Mouse (Mus musculus) testis, adult 2 months (tissue): ENCODE measurements around the gene Zfp820. TPM values are rescaled to one million over a fixed set of nuclear protein-coding genes. Genes with fewer than 3 reads are reported as not detected.
"Not testable (repeated sequence)": the region's sequence is repeated elsewhere in the genome, so short reads cannot be mapped to it uniquely, and the experiment has no call there.

ENCODE experiments used
- H3K27ac ChIP-seq: fragments of 200-500 bp; 2 replicates; pipeline ENCODE4 v1.5.1; 2012; ENCODE audit warnings: low read depth, low read length; ENCODE audit not compliant: control insufficient read depth, insufficient read depth
- H3K27me3 ChIP-seq: fragments of 200-500 bp; 2 replicates; pipeline ENCODE4 v1.6.1; 2012; ENCODE audit warnings: mild to moderate bottlenecking, low read length, moderate library complexity; ENCODE audit not compliant: control insufficient read depth, insufficient read depth
- H3K36me3 ChIP-seq: fragments of 200-500 bp; 2 replicates; pipeline ENCODE4 v1.6.1; 2012; ENCODE audit warnings: mild to moderate bottlenecking, low read length; ENCODE audit not compliant: control insufficient read depth, insufficient read depth
- H3K4me1 ChIP-seq: fragments of 200-500 bp; 2 replicates; pipeline ENCODE4 v1.6.1; 2012; ENCODE audit warnings: low read length; ENCODE audit not compliant: control insufficient read depth, insufficient read depth
- H3K4me3 ChIP-seq: fragments of 200-500 bp; 2 replicates; pipeline ENCODE4 v1.5.1; 2012; ENCODE audit warnings: low read depth, mild to moderate bottlenecking, low read length, moderate library complexity, mixed read lengths; ENCODE audit not compliant: control insufficient read depth
- CTCF ChIP-seq: fragments of 200-500 bp; IDR thresholded peaks from 2 replicates; pipeline ENCODE4 v1.5.1; 2012; ENCODE audit warnings: low read depth, mild to moderate bottlenecking, inconsistent platforms, low read length, moderate library complexity; ENCODE audit not compliant: control insufficient read depth, insufficient read depth, insufficient replicate concordance
- POLR2A ChIP-seq: fragments of 200-500 bp; IDR thresholded peaks from 2 replicates; pipeline ENCODE4 v1.6.1; 2012; ENCODE audit warnings: low read depth, mild to moderate bottlenecking, inconsistent platforms, low read length, moderate library complexity; ENCODE audit not compliant: control insufficient read depth
- polyA plus RNA-seq: library from polyadenylated mRNA; depleted of rRNA; stranded (reverse); fragments of >200 nt; gene quantifications from 2 replicates; pipeline ENCODE4 v1.2.3, GENCODE M21; 2012; rRNA removed

Zfp820 gene
- 0.05 and 0.06 TPM in 2 replicates for polyA plus RNA-seq

DNA sequence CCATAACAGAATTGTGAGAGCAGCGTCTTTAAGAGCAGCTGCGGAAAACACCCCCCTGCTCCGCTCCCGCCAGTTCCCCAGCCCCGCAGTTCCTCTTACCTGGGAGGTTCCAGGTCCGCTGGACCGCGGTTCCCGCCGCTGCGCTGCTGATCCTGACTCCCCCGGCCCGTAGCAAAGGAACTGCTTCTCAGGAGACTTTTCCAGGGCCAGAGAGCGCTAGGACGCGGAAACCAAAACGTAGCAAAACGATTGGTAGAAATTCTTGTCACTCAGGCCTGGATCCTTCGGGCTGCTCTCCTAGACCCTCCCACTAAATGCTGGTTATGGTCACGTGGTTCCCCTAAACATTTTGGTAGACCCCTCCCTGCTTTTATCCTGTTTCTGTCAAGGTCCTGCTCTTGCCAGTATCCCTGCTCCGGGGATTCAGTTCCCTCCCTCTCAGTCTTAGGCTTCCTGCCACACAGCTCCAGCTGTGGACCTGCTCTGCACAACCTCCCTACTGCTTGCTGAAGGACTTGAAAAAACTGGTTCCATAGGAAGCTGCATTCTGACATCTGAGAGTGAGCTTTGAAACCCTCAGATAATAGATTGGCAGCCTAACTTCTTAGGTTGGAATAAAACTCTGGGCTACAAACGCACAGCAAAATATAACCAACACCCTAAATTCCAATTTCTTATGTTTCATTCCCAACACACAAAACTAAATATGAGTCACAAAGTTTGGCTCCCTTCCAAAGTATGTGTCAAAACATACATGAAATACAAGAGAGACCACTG is at the start of gene Zfp820:
Gene Zfp820 (minus strand): TSS at position 228 of the 777 bp plus-strand sequence.
- no peaks in the 10 kb centered on the region for H3K4me1 ChIP-seq
- TF ChIP-seq CTCF (no peak), POLR2A (no peak)
- H3K27me3 ChIP-seq, result no peaks in the 10 kb centered on the region
- no peaks in the 10 kb centered on the region for H3K36me3 ChIP-seq
- peak within 1 kb of the TSS; percentile 85 for H3K4me3 ChIP-seq
- H3K27ac ChIP-seq, result no peak within 1 kb of the TSS

DNA sequence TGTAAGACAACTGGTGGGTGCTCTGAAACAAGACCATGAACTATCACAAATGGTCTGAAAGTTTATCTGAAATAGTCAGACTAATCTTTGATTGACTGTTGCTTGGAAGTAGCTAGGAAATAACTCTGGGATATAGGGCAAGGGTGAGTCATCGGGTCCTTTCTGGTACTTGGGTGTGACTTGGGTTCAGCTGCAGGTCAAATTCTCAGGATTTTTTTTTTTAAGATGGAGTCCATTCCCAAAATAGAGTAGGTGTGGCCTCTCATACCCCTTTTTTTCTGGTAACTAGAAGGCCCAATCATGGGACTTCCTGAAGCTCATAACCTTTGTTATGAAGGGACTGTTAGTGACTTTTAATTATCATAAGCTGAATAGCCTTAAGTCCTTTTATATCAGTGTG is 25.7 kb upstream of the Zfp820 start:
- no peak for TF ChIP-seq POLR2A
- no peak for TF ChIP-seq CTCF
- H3K4me1 ChIP-seq, result no peaks in the 10 kb centered on the region
- H3K36me3 ChIP-seq, result no peaks in the 10 kb centered on the region
- H3K4me3 ChIP-seq, result no peak overlapping the region
- H3K27me3 ChIP-seq, result no peaks in the 10 kb centered on the region
- H3K27ac ChIP-seq, result no peak overlapping the region

DNA sequence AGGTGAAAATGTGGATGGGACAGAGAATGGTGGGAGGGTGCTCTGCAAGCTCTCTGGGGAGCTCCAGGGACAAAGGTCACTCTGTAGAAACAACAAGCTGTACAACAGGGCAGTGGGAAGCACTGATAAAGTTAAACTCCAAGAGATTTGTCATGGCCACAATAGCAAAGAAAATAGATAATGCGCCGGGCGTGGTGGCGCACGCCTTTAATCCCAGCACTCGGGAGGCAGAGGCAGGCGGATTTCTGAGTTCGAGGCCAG is 680 bp upstream of the Zfp820 start:
- H3K27me3 ChIP-seq, H3K4me1 ChIP-seq, H3K36me3 ChIP-seq, H3K27ac ChIP-seq, H3K4me3 ChIP-seq: not testable (repeated sequence)

DNA sequence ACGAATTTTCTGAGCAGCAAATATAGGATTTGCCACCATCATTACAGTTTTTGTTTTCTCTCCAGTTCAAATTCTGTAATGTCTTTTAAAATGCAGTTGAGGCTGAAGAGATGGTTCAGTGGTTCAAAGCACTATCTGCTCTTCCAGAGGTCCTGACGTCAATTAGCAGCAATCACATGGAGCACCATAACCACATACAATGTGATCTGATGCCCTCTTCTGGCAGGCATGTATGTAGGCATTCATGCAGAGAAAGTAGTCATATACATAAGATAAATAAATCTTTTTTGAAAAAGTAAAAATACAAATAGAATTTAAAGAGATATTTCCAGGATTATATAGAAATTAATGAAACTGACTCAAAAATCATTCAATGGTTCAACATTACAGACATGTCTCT is 7.1 kb downstream of the Zfp820 start:
- no peak overlapping the region for H3K4me3 ChIP-seq
- no peaks in the 10 kb centered on the region for H3K4me1 ChIP-seq
- no peak for TF ChIP-seq POLR2A
- no peaks in the 10 kb centered on the region for H3K27me3 ChIP-seq
- H3K27ac ChIP-seq, result no peak overlapping the region
- no peaks in the 10 kb centered on the region for H3K36me3 ChIP-seq

DNA sequence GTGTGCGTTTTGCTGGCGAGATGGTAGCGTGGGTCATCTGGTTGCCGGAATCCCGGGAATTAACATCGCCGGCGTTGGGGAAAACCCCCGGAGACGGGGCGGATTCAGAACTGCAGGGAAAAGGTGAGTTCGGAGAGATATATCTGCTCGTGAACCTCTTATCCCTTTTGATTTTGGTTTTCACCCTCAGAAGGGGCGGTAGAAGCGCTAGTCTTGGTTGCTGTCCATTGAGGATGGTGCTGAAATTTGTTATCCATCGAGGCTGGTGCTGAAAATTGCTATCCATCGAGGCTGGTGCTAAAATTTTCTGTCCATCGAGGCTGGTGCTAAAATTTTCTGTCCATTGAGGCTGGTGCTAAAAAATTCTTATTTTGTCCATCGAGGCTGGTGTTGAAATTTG is 44.2 kb downstream of the Zfp820 start:
- peak overlapping the region; percentile 82 for H3K27ac ChIP-seq
- H3K4me1 ChIP-seq, H3K27me3 ChIP-seq, H3K36me3 ChIP-seq: not testable (repeated sequence)
- peak overlapping the region; percentile 72 for H3K4me3 ChIP-seq

DNA sequence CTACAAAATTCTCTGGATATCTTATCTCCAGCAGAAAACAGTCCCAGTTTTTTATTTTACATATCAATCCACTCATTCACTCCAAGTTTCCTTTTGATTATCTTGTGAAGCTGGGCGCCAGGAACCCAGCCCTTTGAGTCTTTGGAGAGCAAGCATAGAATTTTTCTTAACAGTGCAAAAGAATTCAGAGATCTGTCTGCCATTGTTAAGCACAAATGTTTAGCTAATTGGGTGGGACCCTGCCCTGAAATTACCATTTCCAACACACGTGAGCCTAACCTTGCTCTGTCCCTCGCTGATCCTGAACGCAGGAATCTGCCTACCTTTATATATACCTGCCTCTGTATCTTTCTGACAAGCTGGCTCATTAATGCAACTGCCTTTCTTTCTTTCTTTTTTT is 53.3 kb downstream of the Zfp820 start:
- no peaks in the 10 kb centered on the region for H3K4me1 ChIP-seq
- no peaks in the 10 kb centered on the region for H3K27me3 ChIP-seq
- no peak for TF ChIP-seq CTCF
- no peak for TF ChIP-seq POLR2A
- no peaks in the 10 kb centered on the region for H3K36me3 ChIP-seq
- H3K4me3 ChIP-seq, result no peak overlapping the region
- no peak overlapping the region for H3K27ac ChIP-seq

DNA sequence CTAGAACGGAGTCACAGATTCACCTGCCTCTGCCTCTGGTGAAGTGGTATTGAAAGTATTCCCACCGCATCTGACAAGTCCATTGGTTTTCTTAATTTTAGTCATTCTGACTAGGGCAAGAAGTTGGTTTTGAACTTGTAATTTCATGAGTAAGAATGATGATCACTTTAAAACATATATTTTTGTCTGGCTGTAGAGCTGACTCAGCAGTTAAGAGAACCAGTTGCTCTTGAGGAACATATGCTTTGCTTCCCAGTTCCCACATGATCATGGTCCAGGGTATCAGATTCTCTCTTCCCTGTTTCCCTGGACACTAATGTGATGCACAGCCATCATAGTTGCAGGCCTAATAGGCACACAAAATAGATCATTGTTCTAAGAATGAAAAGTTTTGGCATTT is 75.2 kb downstream of the Zfp820 start:
- Histone ChIP-seq H3K4me1 (no peaks in the 10 kb centered on the region), H3K4me3 (no peak overlapping the region)

More for the DNA sequence above, 75.2 kb downstream of the Zfp820 start:
- no peak overlapping the region for H3K27ac ChIP-seq
- no peaks in the 10 kb centered on the region for H3K27me3 ChIP-seq
- H3K36me3 ChIP-seq, result no peaks in the 10 kb centered on the region
- no peak for TF ChIP-seq CTCF
- TF ChIP-seq POLR2A, result no peak

Other genes starting within 250 kb of the Zfp820 start
- gene Zfp983, start 195.1 kb downstream of the Zfp820 start, polyA plus RNA-seq, result 0.12 and 0.14 TPM in 2 replicates
- not detected in 2 replicates for gene Gm10226, start 153.9 kb downstream of the Zfp820 start, polyA plus RNA-seq
- 0.30 and 0.36 TPM in 2 replicates for gene Zfp760, start 138.0 kb downstream of the Zfp820 start, polyA plus RNA-seq
- gene Zfp229, start 115.0 kb downstream of the Zfp820 start, polyA plus RNA-seq, result 1.0 and 1.5 TPM in 2 replicates
- gene Zfp995, start 64.2 kb upstream of the Zfp820 start, polyA plus RNA-seq, result 0.47 and 0.48 TPM in 2 replicates
- gene Zfp942, start 116.7 kb upstream of the Zfp820 start, polyA plus RNA-seq, result 1.9 and 2.8 TPM in 2 replicates
- gene Zfp943, start 116.8 kb upstream of the Zfp820 start, polyA plus RNA-seq, result 4.3 and 4.4 TPM in 2 replicates